Mouse (Mus musculus): ENCODE data around the gene Ipmk. TPM values are rescaled to one million over a fixed set of nuclear protein-coding genes. Genes with fewer than 3 reads are reported as not detected.
"Not testable (repeated sequence)": the region's sequence is repeated elsewhere in the genome, so short reads cannot be mapped to it uniquely, and the experiment has no call there.

Gene Ipmk
- polyA plus RNA-seq, 1 experiment from 2014 or later = 10.7 TPM

DNA sequence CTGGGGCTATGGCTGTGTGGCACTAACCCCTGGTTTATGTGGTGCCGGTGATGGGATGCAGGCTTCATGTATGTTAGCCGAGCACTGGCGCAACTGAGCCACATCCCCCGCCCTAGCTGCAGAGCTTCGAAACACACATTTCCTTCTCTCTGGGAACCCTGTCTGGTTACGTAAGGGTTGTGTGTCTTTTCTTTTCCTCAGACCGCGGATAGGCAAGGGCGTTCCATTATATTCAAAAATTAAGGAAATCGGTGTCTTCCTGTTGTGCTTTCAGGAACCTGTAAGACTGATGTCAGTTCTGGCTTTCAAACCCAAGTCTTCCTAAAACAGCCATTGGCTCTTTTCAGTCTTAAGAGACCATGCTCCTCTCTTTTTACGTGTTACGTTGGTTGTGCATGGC, 65.8 kb downstream of the Ipmk start:
- DNase-seq (ENCODE audit: low spot score) = no peak

GRCm38 (mm10) chr10:71421531-71421930, 74.0 kb downstream of the Ipmk start:
- no peak for DNase-seq (ENCODE audit: low spot score)

DNA sequence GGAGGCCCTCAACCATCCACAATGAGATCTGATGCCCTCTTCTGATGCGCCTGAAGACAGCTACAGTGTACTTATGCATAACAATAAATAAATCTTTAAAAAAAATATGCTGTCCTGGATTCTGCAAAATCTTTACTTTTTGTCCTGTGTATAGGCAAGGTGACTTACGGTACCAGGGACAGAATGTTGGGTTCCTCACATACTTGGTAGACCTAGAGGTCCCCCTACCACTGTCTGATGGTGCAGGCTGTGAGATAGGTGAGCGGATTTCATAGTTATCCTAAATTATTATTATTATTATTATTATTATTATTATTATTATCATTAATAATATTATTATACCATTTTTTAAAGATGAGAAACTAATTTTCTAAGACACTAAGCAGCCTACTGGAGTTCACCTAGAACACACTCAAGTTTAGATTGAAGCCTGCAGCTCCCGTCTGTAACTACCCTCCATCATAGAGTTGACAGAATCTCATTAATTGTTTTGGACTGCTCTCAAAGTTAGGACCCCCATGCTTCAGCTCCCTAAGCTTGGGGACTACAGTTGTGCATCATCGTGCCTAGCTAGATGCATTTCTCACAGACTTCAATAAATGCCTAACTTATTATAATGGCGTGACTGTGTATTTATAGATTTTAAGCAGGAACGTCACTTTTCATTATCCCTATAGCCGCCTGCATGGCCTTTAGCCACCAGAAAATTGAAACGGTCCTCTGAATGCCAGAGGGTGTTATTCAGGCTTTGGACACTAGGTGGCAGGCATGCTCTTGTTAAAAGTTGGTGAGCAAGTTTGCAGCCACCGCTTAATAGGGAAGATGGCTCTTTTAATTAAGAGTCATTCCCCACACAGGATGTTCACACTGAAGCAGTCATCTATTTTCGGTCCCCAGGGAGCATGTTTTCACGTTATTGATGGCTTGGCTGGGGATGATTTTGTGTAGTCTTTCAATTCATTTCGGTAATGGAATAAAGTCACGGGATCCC, 74.8 kb downstream of the Ipmk start:
- peak; percentile 59 for DNase-seq (ENCODE audit: low spot score)

DNA sequence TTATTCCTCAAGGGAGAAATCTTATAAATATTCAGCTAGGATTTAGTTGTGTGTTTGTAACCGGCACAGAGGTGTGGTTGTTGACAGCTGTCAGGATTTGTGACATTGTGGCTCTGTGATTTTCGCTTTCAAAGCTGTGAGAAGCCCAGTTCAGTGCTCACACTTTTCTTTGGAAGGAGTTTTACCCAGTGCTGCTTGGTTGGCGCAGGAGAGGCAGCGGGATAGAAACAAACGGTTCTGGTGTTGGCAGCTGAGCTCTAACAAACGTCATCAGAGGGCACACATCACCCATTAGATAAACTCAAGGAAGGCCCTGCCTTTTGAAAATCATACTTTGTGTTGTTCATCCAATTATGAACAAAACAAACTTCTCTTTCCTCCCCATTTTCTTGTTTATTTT, 79.2 kb downstream of the Ipmk start:
- no peak for DNase-seq (ENCODE audit: low spot score)

GRCm38 (mm10) chr10:71427381-71427780, 79.8 kb downstream of the Ipmk start:
- DNase-seq (ENCODE audit: low spot score) = no peak

GRCm38 (mm10) chr10:71428246-71428864, 80.8 kb downstream of the Ipmk start:
- DNase-seq (ENCODE audit: low spot score) = no peak

DNA sequence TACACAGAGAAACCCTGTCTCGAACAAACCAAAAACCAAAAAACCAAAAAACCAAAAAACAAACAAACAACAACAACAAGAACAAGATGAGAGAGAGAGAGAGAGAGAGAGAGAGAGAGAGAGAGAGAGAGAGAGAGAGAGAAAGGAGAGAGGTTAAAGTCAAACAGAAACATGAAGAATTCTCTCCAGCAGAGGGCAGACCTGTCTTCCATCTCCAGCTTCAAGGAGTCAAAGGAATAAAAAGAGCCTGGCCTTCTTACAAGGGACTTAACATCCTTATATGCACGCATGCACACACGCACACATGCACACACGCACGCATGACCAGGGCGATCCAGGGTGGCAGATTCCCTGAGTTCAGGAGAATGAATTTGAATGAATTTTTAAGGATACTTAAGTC, 83.1 kb downstream of the Ipmk start:
- no peak for DNase-seq (ENCODE audit: low spot score)

GRCm38 (mm10) chr10:71443086-71443485, 95.5 kb downstream of the Ipmk start:
- DNase-seq (ENCODE audit: low spot score) = no peak

DNA sequence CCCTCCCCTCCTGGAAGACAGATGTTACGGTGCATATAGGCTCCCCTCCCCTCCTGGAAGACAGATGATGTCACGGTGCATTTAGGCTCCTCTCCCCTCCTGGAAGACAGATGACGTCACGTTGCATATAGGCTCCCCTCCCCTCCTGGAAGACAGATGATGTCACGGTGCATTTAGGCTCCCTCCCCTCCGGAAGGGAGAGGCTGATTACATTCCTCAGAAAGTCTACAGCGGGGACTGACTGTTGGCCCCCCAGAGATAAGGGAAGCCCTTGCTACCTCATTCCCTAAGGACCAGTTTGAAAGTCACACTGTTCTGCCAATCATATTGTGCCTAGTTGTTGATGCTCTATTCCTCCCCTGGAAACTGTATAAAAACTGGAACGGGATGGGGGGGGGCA, 100.1 kb downstream of the Ipmk start:
- no peak for DNase-seq (ENCODE audit: low spot score)

GRCm38 (mm10) chr10:71448284-71448683, 100.7 kb downstream of the Ipmk start:
- no peak for DNase-seq (ENCODE audit: low spot score)

DNA sequence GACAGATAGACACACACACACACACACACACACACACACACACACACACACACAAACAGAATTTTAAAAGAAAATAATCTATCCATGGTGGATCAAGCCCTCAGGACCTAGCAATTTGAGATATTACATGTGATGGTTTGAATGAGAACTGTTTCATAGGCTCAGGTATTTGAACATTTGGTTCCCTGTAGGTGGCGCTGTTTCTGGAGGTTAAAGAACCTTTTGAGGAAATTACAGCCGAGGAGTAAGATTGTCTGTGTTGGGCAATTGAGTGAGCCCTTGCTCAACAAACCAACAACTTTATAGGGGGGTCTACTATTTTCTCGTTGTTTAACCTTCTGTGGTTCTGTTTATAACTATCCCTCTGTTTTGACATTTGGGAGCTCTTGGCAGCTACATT, 107.8 kb downstream of the Ipmk start:
- no peak for DNase-seq (ENCODE audit: low spot score)

DNA sequence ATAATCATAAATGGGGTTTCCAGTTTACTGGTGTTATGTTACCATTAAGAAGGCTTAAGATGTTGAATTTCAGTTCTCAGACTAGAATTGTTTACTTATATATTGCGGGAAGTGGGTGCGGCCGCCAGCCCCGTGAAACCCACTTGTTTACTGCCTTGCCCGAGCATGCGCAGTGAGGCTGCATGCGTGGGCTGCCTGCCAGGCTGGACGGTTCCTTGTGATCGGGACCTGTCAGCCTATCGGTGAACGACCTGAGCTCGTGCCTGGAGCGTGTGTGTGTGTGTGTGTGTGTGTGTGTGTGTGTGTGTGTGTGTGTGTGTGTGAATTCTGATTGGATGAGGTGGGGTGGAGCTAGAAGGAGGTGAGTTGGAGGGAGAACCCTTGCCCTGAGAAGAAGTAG, 114.8 kb downstream of the Ipmk start:
- DNase-seq (ENCODE audit: low spot score) = not testable (repeated sequence)

DNA sequence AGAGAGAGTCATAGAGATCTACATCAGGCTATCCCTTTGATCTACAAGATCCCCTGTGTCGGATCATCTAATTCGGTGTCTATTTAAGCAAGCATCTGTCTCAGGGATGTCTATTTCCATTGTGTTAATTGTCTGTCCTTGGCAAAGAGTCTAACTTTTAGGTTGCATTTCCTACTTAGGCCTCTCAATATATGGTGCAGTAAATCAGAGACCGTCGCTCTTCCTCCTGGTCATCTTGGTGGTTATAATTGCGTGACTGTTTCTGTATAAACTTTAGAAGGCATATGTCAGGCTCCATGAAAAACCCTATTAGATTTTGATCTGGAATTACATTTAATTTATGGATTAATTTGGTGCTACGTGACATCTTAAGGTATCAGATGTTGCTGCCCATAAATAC, 116.9 kb downstream of the Ipmk start:
- no peak for DNase-seq (ENCODE audit: low spot score)

- no peak for DNase-seq (ENCODE audit: low spot score)
These were observed 120.8 kb downstream of the Ipmk start for GRCm38 (mm10) chr10:71468315-71468714.

GRCm38 (mm10) chr10:71469751-71470150, 122.2 kb downstream of the Ipmk start:
- no peak for DNase-seq (ENCODE audit: low spot score)

GRCm38 (mm10) chr10:71472033-71472432, 124.5 kb downstream of the Ipmk start:
- no peak for DNase-seq (ENCODE audit: low spot score)

GRCm38 (mm10) chr10:71473590-71473989, 126.0 kb downstream of the Ipmk start:
- DNase-seq (ENCODE audit: low spot score) = no peak

GRCm38 (mm10) chr10:71476471-71477080, 129.0 kb downstream of the Ipmk start:
- DNase-seq (ENCODE audit: low spot score) = no peak

DNA sequence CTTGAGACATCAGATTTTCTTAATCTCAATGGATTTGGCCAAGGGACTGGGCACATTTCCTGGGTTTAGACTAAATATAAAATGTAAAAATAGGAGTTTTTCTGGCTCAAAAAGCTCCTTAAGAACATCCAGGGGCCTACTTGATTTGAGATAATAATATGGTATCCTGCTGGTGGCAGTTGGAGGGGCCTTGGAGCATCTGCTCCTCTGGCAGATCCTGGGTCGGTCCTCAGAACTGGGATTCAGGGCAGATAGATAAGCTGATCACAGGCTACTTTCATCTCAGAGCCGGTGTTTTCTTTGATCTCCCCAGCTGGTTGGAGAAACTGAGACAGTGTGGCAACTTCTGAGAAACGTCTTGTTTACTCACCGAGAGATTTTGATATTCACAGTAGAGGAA, 129.6 kb downstream of the Ipmk start:
- no peak for DNase-seq (ENCODE audit: low spot score)

DNA sequence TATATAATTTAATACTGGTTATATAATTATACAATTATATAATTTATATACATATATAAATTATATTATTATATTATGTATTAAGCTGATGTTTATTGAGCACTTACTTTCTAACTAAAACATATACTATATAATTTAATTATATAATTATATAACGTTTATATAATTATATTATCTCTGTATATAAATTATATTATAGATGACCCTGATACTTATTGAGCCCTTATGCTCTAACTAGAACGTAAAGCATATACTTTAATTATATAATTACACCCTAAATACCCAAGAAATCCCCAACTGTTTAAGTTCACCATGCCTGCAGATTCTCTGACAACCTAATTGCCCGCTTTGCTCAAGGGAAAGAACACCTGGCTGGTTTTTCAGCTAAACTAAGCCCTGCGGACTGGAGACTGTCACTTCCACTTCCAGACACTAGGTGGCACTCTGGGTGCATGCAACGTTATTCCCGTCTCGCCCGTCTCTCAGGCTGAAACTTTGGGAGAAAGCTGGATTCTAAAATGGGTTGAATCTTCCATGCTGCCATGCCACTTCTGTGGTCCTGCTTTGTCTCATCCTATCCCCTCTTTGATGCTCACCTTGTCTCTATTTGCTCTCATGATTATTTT, 132.2 kb downstream of the Ipmk start:
- DNase-seq (ENCODE audit: low spot score) = peak; percentile 30
